Comparison of ENCODE assay signal across 8 mouse cellular contexts in the genomic region with DNA sequence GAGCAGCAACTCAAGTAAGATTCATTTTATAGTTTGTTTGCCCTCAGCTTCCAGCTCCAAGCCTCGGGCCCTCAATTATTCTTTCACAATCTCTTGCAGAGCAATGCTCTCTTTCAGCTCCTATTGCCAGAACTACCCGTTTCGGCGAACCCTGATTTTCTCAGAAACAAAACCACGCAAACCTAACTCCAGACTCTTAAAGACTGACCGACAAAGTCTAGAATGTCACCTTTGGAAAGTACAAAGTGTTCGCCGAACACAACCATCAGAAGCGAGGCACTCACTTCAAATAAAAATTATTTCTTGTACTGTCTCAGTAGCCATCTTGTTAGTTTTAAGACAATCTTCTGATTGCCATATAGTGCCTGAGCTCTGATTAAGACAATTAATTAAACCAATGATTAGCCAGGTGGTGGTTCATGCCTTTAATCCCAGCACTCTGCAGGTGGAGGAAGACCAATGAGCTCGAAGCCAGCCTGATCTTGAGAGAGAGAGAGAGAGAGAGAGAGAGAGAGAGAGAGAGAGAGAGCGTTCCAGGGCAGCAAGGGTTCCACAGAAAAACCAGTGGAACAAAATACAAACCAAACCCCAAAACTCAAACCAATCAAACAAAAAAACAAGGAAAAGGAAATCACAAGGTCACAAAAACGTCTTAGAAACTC. TPM values are rescaled to one million over a fixed set of nuclear protein-coding genes. Genes with fewer than 3 reads are reported as not detected.
DNase-seq lines count a peak whose midpoint lies in the region; ATAC-seq and TF ChIP-seq lines count a peak whose summit lies in the region.

No protein-coding gene starts in this region.

- peak overlapping the region; percentile 73 for H3K4me2 ChIP-seq in heart, embryonic 14.5 days (ENCODE audit: low read length)
- peak overlapping the region; percentile 72 for H3K4me2 ChIP-seq in forebrain, embryonic 16.5 days (ENCODE audit: low read length)
- peak overlapping the region; percentile 69 for H3K4me2 ChIP-seq in limb, embryonic 15.5 days
- peak overlapping the region; percentile 89 for H3K4me2 ChIP-seq in stomach, postnatal 0 days (replicated peaks; ENCODE audit: low read depth)

- H3K9ac ChIP-seq in heart, embryonic 14.5 days (ENCODE audit: low read length), result peak overlapping the region; percentile 88
- H3K9ac ChIP-seq in forebrain, embryonic 16.5 days (replicated peaks; ENCODE audit: low read depth, low read length), result peak overlapping the region; percentile 97
- peak overlapping the region; percentile 83 for H3K9ac ChIP-seq in limb, embryonic 15.5 days
- peak overlapping the region; percentile 93 for H3K9ac ChIP-seq in stomach, postnatal 0 days (ENCODE audit: low read length)

- peak overlapping the region; percentile 69 to 88 for H3K4me3 ChIP-seq in heart, embryonic 14.5 days (ENCODE audit: control insufficient read depth in 1 of 2, insufficient read depth in 1 of 2, low read depth in 1 of 2, low read length in 2 of 2)
- peak overlapping the region; percentile 91 for H3K4me3 ChIP-seq in forebrain, embryonic 16.5 days (replicated peaks; ENCODE audit: low read length)
- H3K4me3 ChIP-seq in limb, embryonic 15.5 days, result peak overlapping the region; percentile 70
- peak overlapping the region; percentile 77 for H3K4me3 ChIP-seq in stomach, postnatal 0 days (ENCODE audit: low read depth, low read length)

- 67% methylated on average over 12 of the region's 12 CpGs for WGBS in heart, embryonic 14.5 days
- WGBS in forebrain, embryonic 16.5 days, result 70% methylated on average over 12 of the region's 12 CpGs
- WGBS in limb, embryonic 15.5 days, result 65% methylated on average over 12 of the region's 12 CpGs
- WGBS in stomach, postnatal 0 days, result 57% methylated on average over 12 of the region's 12 CpGs

- ATAC-seq in heart, embryonic 14.5 days (ENCODE audit: insufficient number of reproducible peaks, insufficient read depth, low FRiP score, low read depth), result no peak
- ATAC-seq in forebrain, embryonic 16.5 days, result peak; percentile 15; the same call in 1 of the 2 replicates
- ATAC-seq in limb, embryonic 15.5 days (ENCODE audit: insufficient number of reproducible peaks, low FRiP score, low TSS enrichment, low read depth), result no peak
- ATAC-seq in stomach, postnatal 0 days (ENCODE audit: low FRiP score, low TSS enrichment), result no peak

- no peaks in the 10 kb centered on the region for H3K9me3 ChIP-seq in heart, embryonic 14.5 days (ENCODE audit: control insufficient read depth, low read length)
- no peaks in the 10 kb centered on the region for H3K9me3 ChIP-seq in forebrain, embryonic 16.5 days (ENCODE audit: control insufficient read depth, low read length)
- H3K9me3 ChIP-seq in limb, embryonic 15.5 days, result no peaks in the 10 kb centered on the region
- H3K9me3 ChIP-seq in stomach, postnatal 0 days (ENCODE audit: control insufficient read depth, low read length), result no peaks in the 10 kb centered on the region

- no peak for TF ChIP-seq CTCF in stomach, postnatal 0 days (IDR thresholded peaks at IDR 0.05; ENCODE audit: low read depth)

- no peak for DNase-seq in heart, postnatal 14 days
- DNase-seq in NIH3T3 (ENCODE audit: low read depth), result peak; percentile 45
- DNase-seq in stomach, postnatal 0 days (ENCODE audit: low spot score), result no peak
- no peak for DNase-seq in adrenal gland, postnatal 10 days
- DNase-seq in thymus, adult 18-20 months, result no peak

- TF ChIP-seq EP300 in stomach, postnatal 0 days (optimal IDR thresholded peaks at IDR 0.05), result no peak

- 0 out of 2 replicates have a peak, but pooled peaks cover 3% of the 10 kb centered on the region for H3K36me3 ChIP-seq in heart, embryonic 14.5 days (ENCODE audit: control insufficient read depth, insufficient read depth, low read length)
- H3K36me3 ChIP-seq in forebrain, embryonic 16.5 days (ENCODE audit: control insufficient read depth, insufficient read depth), result no peaks in the 10 kb centered on the region
- no peaks in the 10 kb centered on the region for H3K36me3 ChIP-seq in limb, embryonic 15.5 days
- H3K36me3 ChIP-seq in stomach, postnatal 0 days (ENCODE audit: control insufficient read depth, insufficient read depth, low read length), result no peaks in the 10 kb centered on the region

- H3K27me3 ChIP-seq in heart, embryonic 14.5 days (ENCODE audit: control insufficient read depth, insufficient read depth, low read length), result no peaks in the 10 kb centered on the region
- H3K27me3 ChIP-seq in forebrain, embryonic 16.5 days (replicated peaks; ENCODE audit: control insufficient read depth, insufficient read depth, low read length), result no peaks in the 10 kb centered on the region
- no peaks in the 10 kb centered on the region for H3K27me3 ChIP-seq in limb, embryonic 15.5 days
- H3K27me3 ChIP-seq in stomach, postnatal 0 days (ENCODE audit: control insufficient read depth, insufficient read depth, low read length), result no peaks in the 10 kb centered on the region

- intact Hi-C loops in heart, postnatal 14 days (cut with DNase I), result no loop called here

- peak overlapping the region; percentile 76 to 85 for H3K27ac ChIP-seq in heart, embryonic 14.5 days (replicated peaks in 1 of 2; ENCODE audit: control insufficient read depth in 1 of 2, insufficient read depth in 1 of 2, low read depth in 2 of 2, low read length in 2 of 2)
- H3K27ac ChIP-seq in forebrain, embryonic 16.5 days (ENCODE audit: low read length), result peak overlapping the region; percentile 84
- peak overlapping the region; percentile 86 for H3K27ac ChIP-seq in limb, embryonic 15.5 days
- peak overlapping the region; percentile 75 for H3K27ac ChIP-seq in stomach, postnatal 0 days (replicated peaks)

- peaks cover 4 to 16% of the 10 kb centered on the region in 2 experiments; a peak in 3 of 4 replicates for H3K4me1 ChIP-seq in heart, embryonic 14.5 days (ENCODE audit: control insufficient read depth in 2 of 2, insufficient read depth in 2 of 2, low read length in 2 of 2)
- H3K4me1 ChIP-seq in forebrain, embryonic 16.5 days (replicated peaks; ENCODE audit: control insufficient read depth, insufficient read depth, low read length), result peaks cover 17% of the 10 kb centered on the region
- peaks cover 9% of the 10 kb centered on the region for H3K4me1 ChIP-seq in limb, embryonic 15.5 days
- no peaks in the 10 kb centered on the region for H3K4me1 ChIP-seq in stomach, postnatal 0 days (replicated peaks; ENCODE audit: control insufficient read depth, insufficient read depth)

RNA-seq across cellular contexts. Expression of gene Acat1, which starts 0.7 kb away (rescaled TPM):
- 225 and 227 TPM in 2 replicates for polyA plus RNA-seq in heart, embryonic 14.5 days (2014; fragmentation: Nextera tagmentation; extraction: Ambion mirVana)
- 100 to 1,000 TPM; 313 to 317 TPM for total RNA-seq in heart, postnatal 14 days (2021)
- polyA plus RNA-seq in forebrain, embryonic 16.5 days (2015; fragmentation: Nextera tagmentation; extraction: Ambion mirVana), result 187 and 191 TPM in 2 replicates
- 157 and 172 TPM in 2 replicates for polyA plus RNA-seq in limb, embryonic 15.5 days (2015; fragmentation: Nextera tagmentation; extraction: Ambion mirVana)
- 113 and 115 TPM in 2 replicates for polyA plus RNA-seq in stomach, postnatal 0 days (2015; fragmentation: Nextera tagmentation; extraction: Ambion mirVana)
- 100 to 1,000 TPM; 371 to 403 TPM for total RNA-seq in adrenal gland, postnatal 10 days (2021)
